Mouse (Mus musculus) liver, embryonic 14.5 days (tissue): ENCODE data around the gene Rbm12. TPM values are rescaled to one million over a fixed set of nuclear protein-coding genes. Genes with fewer than 3 reads are reported as not detected.
A peak's percentile ranks its signal among the peaks of the same experiment; 100 is the strongest.

Source experiments
- ATAC-seq: fragments of 200-750 bp; cut with Nextera tagmentation; 2 replicates; pipeline ENCODE4 v1.8.0; 2017; ENCODE audit warnings: moderate number of reproducible peaks, mild to moderate bottlenecking, moderate library complexity; ENCODE audit not compliant: insufficient read depth
- DNase-seq, 3 experiments: peaks; one replicate each; pipeline ENCODE4 v3.0.0-alpha.2; 2012 to 2013; ENCODE audit warnings: low read depth in 3 of 3, low spot score in 3 of 3
- H3K27ac ChIP-seq: fragments of 300-500 bp; sonication (generic); 2 replicates; pipeline ENCODE4 v1.5.1; 2014; ENCODE audit warnings: moderate library complexity, mild to moderate bottlenecking, control low read depth, inconsistent platforms
- H3K27me3 ChIP-seq: fragments of 300-500 bp; sonication (generic); 2 replicates; pipeline ENCODE4 v1.6.1; 2014; ENCODE audit warnings: mild to moderate bottlenecking, low read length, moderate library complexity; ENCODE audit not compliant: control insufficient read depth, insufficient read depth
- H3K36me3 ChIP-seq: fragments of 300-500 bp; sonication (generic); replicated peaks from 2 replicates; pipeline ENCODE4 v1.6.1; 2014; ENCODE audit warnings: low read depth; ENCODE audit not compliant: control insufficient read depth, insufficient read depth
- H3K4me1 ChIP-seq, 2 experiments: fragments of 200-500 bp in 1 of 2; fragments of 300-500 bp in 1 of 2; sonication (generic) in 1 of 2; replicated peaks; 2 replicates each; pipeline ENCODE4 v1.6.1; 2012 to 2014; ENCODE audit warnings: antibody characterized with exemption in 1 of 2, inconsistent platforms in 1 of 2, low read length in 1 of 2; ENCODE audit not compliant: control insufficient read depth in 2 of 2, insufficient read depth in 2 of 2
- H3K4me2 ChIP-seq: fragments of 300-500 bp; sonication (generic); 2 replicates; pipeline ENCODE4 v1.6.1; 2014; ENCODE audit warnings: low read depth, mild to moderate bottlenecking, control low read depth, moderate library complexity
- H3K4me3 ChIP-seq, 2 experiments: fragments of 200-500 bp in 1 of 2; fragments of 300-500 bp in 1 of 2; sonication (generic) in 1 of 2; 2 replicates each; pipeline ENCODE4 v1.5.1; 2012 to 2014; ENCODE audit warnings: low read depth in 2 of 2, low read length in 2 of 2, mild to moderate bottlenecking in 2 of 2, control low read depth in 1 of 2, inconsistent platforms in 1 of 2, moderate library complexity in 1 of 2; ENCODE audit not compliant: insufficient read depth in 1 of 2
- H3K9ac ChIP-seq: fragments of 300-500 bp; sonication (generic); replicated peaks from 2 replicates; pipeline ENCODE4 v1.6.1; 2014; ENCODE audit warnings: mild to moderate bottlenecking, control low read depth, moderate library complexity
- H3K9me3 ChIP-seq: fragments of 300-500 bp; sonication (generic); 2 replicates; pipeline ENCODE4 v1.6.1; 2016; ENCODE audit warnings: low read length, mixed read lengths; ENCODE audit not compliant: control insufficient read depth
- CTCF ChIP-seq: IDR thresholded peaks from 2 replicates; pipeline ENCODE4 v1.5.1; 2016; ENCODE audit warnings: antibody characterized with exemption, low read depth, control low read depth
- EP300 ChIP-seq: IDR thresholded peaks from 2 replicates; pipeline ENCODE4 v1.6.1; 2016; ENCODE audit warnings: antibody characterized with exemption, low read depth
- WGBS: fragments of 180-500 bp; shearing (Covaris S2); extraction: QIAGEN DNeasy Blood & Tissue Kit; methylation state at CpG from one replicate; pipeline ENCODE4 v1.1.7; 2014; ENCODE audit not compliant: insufficient replicate concordance; 5-methylcytosine and 5-hydroxymethylcytosine counted together
- polyA plus RNA-seq, 2 experiments: library from polyadenylated mRNA; depleted of rRNA in 1 of 2; stranded (reverse) in 1 of 2; unstranded in 1 of 2; fragments of >200 nt; fragmentation: Nextera tagmentation in 1 of 2; extraction: Ambion mirVana in 1 of 2; gene quantifications; 2 replicates each; pipeline versions ENCODE4 v1.2.1 to v1.2.3; 2012 to 2014

Gene Rbm12
- polyA plus RNA-seq (2012; rRNA removed): 1.7 and 5.0 TPM in 2 replicates
- polyA plus RNA-seq (2014; fragmentation: Nextera tagmentation; extraction: Ambion mirVana): 9.6 and 9.8 TPM in 2 replicates

- Histone ChIP-seq H3K27me3 (no peaks in the 10 kb centered on the region), H3K4me1 (peaks cover 13 to 20% of the 10 kb centered on the region in 2 experiments), H3K9me3 (no peaks in the 10 kb centered on the region), H3K4me2 (peak within 1 kb of the TSS; percentile 92), H3K4me3 (peak within 1 kb of the TSS; percentile 75 to 93), H3K36me3 (peaks cover 2% of the 10 kb centered on the region; the same call in 1 of the 2 replicates), H3K27ac (peak within 1 kb of the TSS; percentile 43), H3K9ac (peak within 1 kb of the TSS; percentile 82)
- peak; percentile 92 for ATAC-seq
- peak; percentile 65 to 75 (median 71) for DNase-seq
- TF ChIP-seq CTCF: no peak
- no peak for TF ChIP-seq EP300
- WGBS: under 1% methylated on average over 74 of the region's 74 CpGs
Observed at GRCm38 (mm10) chr2:156111358-156112079, at the start of gene Rbm12, which contains the start of gene Cpne1. Gene Rbm12, minus strand, starts transcription at chr2:156111978. Gene Cpne1, minus strand, starts transcription at chr2:156111965.

- ATAC-seq: no peak
Observed at GRCm38 (mm10) chr2:156151538-156151937, 39.8 kb upstream of the Rbm12 start.

GRCm38 (mm10) chr2:156147316-156147915 is 35.6 kb upstream of the Rbm12 start:
- Histone ChIP-seq H3K9ac (no peak overlapping the region), H3K4me1 (peaks cover 3 to 10% of the 10 kb centered on the region in 2 experiments), H3K9me3 (no peaks in the 10 kb centered on the region), H3K4me3 (no peak overlapping the region), H3K27me3 (no peaks in the 10 kb centered on the region), H3K36me3 (peaks cover 59% of the 10 kb centered on the region), H3K4me2 (no peak overlapping the region), H3K27ac (no peak overlapping the region)
- WGBS: 83% methylated on average over 3 of the region's 3 CpGs
- no peak for DNase-seq
- TF ChIP-seq EP300 (no peak), CTCF (no peak)
- ATAC-seq: no peak

More at GRCm38 (mm10) chr2:156151538-156151937, 39.8 kb upstream of the Rbm12 start:
- Histone ChIP-seq H3K4me1 (no peaks in the 10 kb centered on the region), H3K4me3 (no peak overlapping the region), H3K27ac (no peak overlapping the region), H3K27me3 (no peaks in the 10 kb centered on the region), H3K9ac (no peak overlapping the region), H3K36me3 (peaks cover 80% of the 10 kb centered on the region), H3K4me2 (no peak overlapping the region), H3K9me3 (no peaks in the 10 kb centered on the region)
- TF ChIP-seq EP300 (no peak), CTCF (no peak)
- DNase-seq: no peak

GRCm38 (mm10) chr2:156146272-156146989 is 34.7 kb upstream of the Rbm12 start:
- Histone ChIP-seq H3K9me3 (no peaks in the 10 kb centered on the region), H3K36me3 (peaks cover 51% of the 10 kb centered on the region), H3K27me3 (no peaks in the 10 kb centered on the region), H3K9ac (no peak overlapping the region), H3K4me1 (peaks cover 3 to 10% of the 10 kb centered on the region in 2 experiments), H3K27ac (no peak overlapping the region), H3K4me2 (no peak overlapping the region), H3K4me3 (no peak overlapping the region)
- DNase-seq (no peak), ATAC-seq (no peak)
- 57% methylated on average over 5 of the region's 5 CpGs for WGBS
- TF ChIP-seq CTCF: no peak
- TF ChIP-seq EP300: no peak
